Mouse (Mus musculus) ovary, postnatal 36 days (tissue): ENCODE data around the gene Zrsr1.

Experiments used
- DNase-seq: peaks from one replicate; pipeline ENCODE4 v3.0.0; 2022; ENCODE audit warnings: low spot score, mixed read lengths

Gene Zrsr1

DNA sequence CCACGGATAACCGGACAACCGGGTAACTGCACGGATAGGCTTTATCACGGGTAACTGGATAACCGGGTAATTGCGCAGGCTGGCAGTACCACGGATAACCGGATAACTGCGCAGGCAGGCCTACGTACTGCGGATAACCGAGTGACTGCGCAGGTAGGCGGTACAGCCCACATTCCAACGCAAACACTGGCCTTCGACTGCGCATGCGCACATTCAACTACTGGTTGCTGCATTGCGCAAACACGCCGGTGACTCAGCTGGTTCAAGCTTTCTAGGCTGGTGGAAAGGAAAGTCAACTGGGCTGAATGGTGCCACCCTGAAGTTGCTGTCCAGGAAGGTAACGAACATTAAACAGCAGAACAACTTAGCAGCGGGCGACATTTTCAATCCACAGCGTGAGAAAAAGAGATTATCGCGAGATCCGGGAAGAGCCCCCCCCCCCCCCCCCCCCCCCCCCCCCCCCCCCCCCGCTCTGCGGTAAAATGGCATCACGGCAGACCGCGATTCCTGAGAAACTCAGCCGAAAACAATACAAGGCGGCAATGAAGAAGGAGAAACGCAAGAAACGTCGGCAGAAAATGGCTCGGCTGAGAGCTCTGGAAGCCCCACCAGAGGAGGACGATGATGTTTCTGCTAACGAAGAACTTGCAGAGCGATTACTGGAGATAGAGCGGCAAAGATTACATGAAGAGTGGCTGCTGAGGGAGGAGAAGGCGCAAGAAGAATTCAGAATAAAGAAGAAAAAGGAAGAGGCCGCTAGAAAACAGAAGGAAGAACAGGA, 1.1 kb downstream of the Zrsr1 start:
- DNase-seq, result peak; percentile 79

- DNase-seq, result no peak
Measured at GRCm38 (mm10) chr11:22973599-22973998, 1.8 kb downstream of the Zrsr1 start.

DNA sequence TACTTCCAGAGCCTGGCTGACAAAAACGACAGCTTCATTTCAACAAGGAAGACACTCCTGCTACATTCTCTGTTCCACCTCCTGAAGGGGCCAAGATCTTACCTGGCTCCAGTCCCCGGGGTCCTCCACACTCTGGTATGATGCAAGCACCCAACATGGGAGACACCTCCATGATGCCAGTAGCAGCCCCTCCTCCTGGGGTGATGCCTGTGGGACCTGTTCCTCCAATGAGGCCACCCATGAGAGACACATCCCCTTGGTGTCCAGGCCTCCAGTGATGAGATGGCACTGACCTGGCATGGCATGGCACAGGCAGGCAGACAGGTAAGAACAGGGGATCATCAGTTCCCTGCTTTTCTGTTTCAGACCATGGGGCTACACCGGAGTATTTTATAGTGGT, 6.4 kb downstream of the Zrsr1 start:
- no peak for DNase-seq

GRCm38 (mm10) chr11:22978711-22979110, 6.9 kb downstream of the Zrsr1 start:
- DNase-seq, result no peak

DNA sequence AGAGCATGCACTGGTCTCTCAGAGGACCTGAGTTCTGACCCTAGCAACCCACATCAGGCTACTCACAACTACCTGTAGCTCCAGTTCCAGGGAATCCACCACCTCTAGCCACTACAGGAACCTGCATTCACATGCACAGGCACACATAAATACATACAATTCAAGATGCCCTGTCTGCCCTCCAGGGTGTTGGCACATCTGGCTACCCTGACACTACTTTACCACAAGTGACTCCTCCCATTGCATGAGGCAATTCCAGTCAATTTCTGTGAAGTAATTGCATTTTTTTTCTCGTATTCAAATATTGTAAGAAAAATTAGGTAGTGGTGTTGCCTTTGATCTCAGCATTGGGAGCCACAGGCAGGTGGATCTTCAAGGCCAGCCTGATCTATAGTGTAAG, 7.4 kb downstream of the Zrsr1 start:
- no peak for DNase-seq

- DNase-seq, result no peak
Measured at GRCm38 (mm10) chr11:22981041-22981440, 9.2 kb downstream of the Zrsr1 start.

GRCm38 (mm10) chr11:22981543-22981950, 9.7 kb downstream of the Zrsr1 start:
- no peak for DNase-seq

- DNase-seq, result peak; percentile 96
Measured at GRCm38 (mm10) chr11:22981984-22982757, 10.4 kb downstream of the Zrsr1 start, which contains the start of the genes Gm28048 and Commd1. Gene Gm28048, minus strand, starts transcription at chr11:22982090. Gene Commd1, minus strand, starts transcription at chr11:22982382.

GRCm38 (mm10) chr11:22982846-22983245, 11.0 kb downstream of the Zrsr1 start:
- no peak for DNase-seq

DNA sequence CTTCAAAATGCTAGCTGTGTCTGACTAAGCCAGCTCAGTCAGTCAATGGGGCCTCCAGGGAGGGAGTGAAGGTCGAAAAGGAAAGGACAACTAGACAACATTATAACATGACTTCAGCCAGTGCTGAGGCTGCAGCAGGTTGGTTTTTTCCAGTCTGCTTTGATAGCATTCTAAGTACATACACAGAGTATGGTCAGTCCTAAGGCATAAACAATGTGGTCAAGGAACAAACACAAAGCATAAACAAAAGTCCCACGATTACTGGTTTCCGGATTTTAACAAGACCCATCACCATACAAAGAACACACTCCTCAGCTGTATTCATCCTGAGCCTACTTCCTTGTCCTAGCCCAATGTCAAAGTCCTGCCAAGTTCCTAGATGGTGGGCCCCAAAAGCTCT, 13.7 kb downstream of the Zrsr1 start:
- no peak for DNase-seq

DNA sequence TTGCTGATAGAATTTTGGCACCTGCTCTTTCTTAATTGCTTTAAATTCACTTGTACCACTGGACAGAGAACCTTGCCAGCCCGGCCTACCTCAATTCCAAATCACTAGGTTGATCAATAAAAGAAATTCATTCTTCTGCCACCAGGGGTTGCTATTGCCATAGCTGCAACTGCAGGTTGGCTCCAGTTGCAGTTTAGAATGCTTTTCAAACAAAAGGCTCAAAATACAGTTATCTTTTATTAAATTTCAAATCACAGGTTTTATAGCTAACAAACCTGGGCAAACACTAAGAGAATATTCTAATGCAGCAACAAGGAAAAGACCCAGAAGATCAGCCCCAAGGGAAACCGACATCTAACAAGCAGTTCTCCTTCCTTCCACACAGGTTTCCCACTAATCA, 15.6 kb downstream of the Zrsr1 start:
- no peak for DNase-seq

- no peak for DNase-seq
Measured at GRCm38 (mm10) chr11:22989786-22990185, 18.0 kb downstream of the Zrsr1 start.

DNA sequence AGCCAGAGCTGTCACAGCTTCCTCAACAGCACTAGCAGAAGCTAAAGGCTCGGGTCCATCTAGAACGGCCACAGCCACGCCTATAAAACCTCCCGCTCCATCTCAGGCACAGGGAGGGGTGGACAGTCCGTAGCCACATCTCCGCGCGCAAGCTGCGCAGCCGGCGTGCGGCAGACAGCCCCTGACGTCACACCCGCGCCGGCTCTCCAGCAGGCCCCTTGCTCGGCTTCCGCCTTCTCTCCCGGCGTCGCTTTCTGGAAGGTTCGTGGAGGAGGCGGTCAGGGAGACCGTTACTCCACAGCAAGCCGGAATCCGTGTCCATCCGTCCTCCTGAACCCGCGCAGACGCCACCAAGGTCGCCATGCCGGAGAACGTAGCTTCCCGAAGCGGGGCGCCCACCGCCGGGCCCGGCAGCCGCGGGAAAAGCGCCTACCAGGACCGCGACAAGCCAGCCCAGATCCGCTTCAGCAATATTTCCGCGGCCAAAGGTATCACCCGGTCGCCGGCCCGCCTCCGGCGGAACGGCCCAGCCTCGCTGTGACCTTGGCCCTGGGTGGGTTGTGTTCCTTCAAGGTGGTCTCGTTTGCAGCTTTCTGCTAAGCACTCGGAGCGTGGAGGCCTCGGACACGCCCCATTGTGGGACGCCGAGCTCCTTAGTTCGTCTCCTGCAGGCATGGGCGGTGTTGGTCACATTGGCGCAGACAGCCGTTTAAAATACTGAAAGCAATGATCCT, 18.8 kb downstream of the Zrsr1 start, which contains the start of gene Cct4:
TSS of gene Cct4 (plus strand) at position 127 of the 734 bp plus-strand sequence.
- DNase-seq, result peak; percentile 94

DNA sequence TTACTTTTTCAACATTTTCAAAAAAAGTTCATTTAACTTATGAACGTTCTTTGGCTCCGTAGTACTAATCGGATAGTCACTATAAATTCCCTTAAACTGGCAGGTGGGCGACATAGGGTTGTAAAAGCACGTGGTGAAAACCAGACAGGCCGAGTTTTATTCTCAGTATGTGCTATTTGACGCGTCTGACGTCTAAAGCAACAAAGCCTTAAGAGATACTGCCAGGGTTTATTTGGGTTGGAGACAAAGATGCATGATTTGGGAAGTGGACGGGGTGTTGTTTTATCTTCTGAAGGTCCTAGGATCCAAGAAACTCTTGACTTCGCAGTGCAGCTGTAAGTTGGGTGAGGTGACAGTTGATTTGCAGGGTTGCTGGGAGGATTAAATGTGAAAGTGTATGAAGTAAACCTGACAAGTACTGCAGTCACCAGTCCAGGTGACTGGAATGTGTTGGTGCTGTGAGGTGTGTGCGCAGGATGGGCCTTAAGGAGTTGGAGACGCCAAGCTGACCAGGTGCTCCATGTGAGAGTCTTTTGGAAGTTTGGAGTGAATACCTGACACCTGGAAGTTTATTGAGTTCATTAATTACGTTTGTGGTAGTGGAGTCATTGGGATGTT, 19.5 kb downstream of the Zrsr1 start:
- DNase-seq, result no peak

DNA sequence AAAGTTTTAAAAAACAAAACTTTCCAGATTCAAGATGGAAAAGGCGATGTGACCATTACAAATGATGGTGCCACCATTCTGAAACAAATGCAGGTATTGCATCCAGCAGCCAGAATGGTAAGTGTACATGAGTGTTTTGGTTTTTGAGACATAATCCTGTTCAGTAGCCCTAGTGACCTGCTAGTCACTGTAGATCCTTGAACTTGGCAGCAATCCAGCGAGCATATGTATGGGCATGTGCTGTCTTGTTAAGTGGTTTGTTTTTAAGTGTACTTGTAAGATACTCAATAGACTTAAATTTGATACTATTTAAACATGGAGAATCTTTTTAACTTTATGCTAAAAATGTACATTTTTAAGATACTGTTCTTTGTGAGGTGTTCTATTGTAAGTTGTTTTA, 22.5 kb downstream of the Zrsr1 start:
- DNase-seq, result no peak

DNA sequence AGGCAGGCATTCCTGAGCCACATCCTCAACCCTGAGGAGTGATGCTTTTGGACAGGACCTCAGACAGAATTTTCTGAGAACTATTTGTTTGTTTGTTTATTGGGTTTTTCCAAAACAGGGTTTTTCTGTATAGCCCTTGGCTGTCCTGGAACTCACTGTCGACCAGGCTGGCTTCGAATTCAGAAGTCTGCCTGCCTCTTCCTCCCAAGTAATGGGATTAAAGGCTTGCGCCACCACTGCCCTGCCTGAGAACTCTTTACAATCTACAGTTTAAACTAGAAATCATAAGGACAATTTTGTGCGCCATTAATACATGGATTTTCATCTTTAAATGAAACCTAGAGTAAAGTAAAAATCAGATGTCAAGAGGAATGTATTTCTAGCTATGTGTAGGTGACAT, 23.7 kb downstream of the Zrsr1 start:
- no peak for DNase-seq

DNA sequence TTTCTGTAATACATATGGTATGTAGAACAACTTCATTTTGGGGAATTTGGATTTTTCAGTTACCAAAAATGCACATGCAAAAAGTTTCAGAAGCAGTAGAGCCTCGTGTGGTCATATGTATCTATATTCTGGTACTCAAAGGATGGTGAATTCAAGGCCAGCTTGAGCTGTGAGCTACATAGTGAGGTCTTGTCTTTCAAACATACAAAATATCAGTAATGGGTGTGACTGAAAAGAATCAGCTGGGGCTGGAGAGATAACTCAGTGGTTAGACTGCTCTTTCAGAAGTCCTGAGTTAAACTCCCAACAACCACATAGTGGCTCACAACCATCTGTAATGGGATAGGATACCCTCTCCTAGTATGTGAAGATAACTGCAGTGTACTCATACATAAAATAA, 26.5 kb downstream of the Zrsr1 start:
- no peak for DNase-seq

- no peak for DNase-seq
Measured at GRCm38 (mm10) chr11:23005276-23005675, 33.5 kb downstream of the Zrsr1 start.

DNA sequence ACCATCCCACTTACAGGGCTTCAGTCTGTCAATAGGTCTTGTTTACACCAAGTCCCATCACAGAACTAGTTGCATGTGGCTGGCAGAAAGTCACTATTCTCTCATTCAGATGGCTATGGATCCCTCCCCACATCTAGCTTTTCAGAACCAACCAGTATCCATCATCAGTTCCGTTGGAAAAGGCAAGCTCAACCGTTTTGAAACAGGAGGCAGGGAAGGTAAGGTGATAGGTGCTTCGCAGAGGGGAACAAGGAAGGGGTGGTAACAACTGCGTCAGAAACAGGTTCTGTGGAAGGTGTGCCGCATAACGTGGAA, 35.3 kb downstream of the Zrsr1 start:
- DNase-seq, result no peak

- peak; percentile 46 for DNase-seq
Measured at GRCm38 (mm10) chr11:23007481-23008180, 35.8 kb downstream of the Zrsr1 start, which contains the start of gene Fam161a. Gene Fam161a, plus strand, starts transcription at chr11:23007531.

DNA sequence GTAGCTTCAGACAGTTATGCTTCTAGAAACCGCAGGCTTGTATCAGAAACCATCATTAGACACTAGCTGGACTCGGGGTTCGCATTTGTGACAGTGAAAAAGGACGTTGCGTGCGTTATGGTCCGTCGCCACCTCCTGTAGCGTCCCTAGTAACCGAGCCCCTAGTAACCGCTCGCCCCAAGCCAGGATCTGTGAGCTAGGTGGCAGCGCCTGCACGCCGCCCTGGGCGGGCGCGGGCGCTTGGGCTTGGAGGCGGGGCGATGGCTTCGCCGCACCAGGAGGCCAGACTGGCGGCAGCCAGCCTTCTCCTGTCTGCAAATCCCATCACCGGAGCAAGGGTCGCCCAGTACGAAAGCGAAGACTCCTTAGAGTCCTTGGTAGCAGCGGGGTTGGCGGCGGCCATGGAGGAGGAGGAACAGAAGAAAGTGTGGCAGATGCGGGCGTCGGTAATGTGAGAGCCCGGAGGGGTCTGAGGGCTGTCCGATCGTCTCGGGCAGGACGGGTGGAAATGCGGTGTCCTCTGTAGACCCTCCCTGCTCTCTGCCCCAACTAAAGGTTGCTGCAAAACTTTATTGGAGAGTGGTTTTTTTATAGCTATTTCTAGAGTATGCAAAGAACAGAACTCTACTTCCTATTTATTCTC, 36.5 kb downstream of the Zrsr1 start:
- DNase-seq, result peak; percentile 85
